Mouse (Mus musculus): ENCODE measurements around the gene Hnrnpr.

DNA sequence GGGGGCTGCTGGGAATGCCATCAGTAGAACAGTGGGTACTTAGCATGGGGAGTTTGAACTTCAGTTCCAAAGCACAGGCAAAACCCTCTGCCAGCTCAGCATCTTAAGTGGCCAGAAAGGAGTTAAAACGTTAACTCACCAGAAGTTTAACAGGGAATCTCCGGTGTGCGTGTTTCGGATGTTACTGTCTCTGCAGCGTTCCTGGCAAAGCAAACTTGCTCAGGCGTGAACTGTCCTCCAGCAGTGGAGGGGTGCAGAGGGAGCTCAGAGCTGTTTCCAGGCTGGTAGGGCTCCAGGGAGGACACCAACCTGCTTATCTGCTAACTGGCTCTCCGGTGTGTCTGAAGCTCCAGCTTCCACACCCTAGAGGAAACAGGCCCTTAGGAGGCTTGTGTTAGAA lies 14.8 kb upstream of the Hnrnpr start:
- TF ChIP-seq CTCF (IDR thresholded peaks at IDR 0.05; ENCODE audit: control insufficient read depth, insufficient read depth, low read length) (no peak), POLR2A (IDR thresholded peaks at IDR 0.05; ENCODE audit: borderline replicate concordance, control insufficient read depth, low read depth, low read length) (no peak)

All from bone marrow, adult 2 months (tissue).